Mouse (Mus musculus): ENCODE measurements around the gene Vipr1. TPM values are rescaled to one million over a fixed set of nuclear protein-coding genes. Genes with fewer than 3 reads are reported as not detected.

Gene Vipr1
- 17.3 TPM for polyA plus RNA-seq (2017; shearing (Covaris generic))

DNA sequence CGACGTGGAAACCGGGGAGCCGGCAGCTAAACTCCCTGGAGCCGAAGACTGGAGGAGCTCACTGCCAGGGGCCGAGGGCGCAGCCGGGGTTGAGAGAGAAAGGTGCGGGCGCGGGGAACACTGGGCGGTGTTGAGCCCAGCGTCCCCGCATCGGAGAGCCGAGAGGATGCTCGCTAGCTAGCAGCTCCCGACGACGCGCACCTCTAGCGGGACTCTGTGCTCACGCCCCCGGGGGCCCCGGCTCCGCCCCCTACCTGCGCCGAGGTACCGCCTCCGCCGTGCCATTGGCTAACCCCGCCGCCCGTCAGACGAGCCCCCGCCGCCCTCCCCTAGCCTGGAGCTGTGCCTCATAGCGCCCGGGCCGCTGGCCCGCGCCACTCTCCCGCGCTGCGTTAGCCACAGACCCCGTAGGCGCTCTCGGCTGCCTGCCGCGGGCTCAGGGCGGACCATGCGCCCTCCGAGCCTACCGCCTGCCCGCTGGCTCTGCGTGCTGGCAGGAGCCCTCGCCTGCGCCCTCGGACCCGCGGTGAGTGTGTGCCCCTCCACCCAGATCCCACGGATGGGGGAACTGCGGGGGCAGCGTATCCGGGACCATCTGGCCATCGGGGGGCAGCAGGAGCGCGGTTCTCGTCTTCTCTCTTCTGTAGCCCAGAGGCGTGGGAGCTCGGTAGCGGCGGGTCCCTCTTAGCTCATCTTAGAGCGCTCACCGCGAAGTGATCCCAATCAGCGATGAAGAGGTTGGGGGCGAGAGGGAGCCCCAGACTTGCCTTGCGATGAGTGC lies at the start of gene Vipr1:
TSS of gene Vipr1 (plus strand) at position 316 of the 781 bp plus-strand sequence.

DNA sequence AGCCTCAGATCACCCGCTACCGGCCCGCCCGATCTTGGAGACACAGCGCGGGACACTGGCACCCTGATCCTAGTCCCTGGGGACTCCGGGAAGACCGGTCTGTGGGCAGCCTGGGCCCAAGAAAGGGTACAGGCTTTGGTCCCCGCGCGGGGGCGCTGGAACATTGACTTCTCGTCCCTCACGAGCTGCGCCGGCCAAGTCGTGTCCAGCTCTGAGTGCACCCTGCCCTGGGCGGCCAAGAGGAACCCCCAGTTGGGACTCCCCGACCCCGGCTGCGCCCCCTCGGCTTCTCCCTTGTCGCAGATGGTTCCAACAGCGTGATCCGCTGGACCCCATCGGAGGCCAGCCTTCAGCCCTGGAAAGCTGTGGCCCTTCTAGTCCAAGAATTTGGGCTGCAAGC lies 515 bp upstream of the Vipr1 start, which contains the start of gene Lyzl4:
TSS of gene Lyzl4 (minus strand) at position 96 of the 400 bp plus-strand sequence.

DNA sequence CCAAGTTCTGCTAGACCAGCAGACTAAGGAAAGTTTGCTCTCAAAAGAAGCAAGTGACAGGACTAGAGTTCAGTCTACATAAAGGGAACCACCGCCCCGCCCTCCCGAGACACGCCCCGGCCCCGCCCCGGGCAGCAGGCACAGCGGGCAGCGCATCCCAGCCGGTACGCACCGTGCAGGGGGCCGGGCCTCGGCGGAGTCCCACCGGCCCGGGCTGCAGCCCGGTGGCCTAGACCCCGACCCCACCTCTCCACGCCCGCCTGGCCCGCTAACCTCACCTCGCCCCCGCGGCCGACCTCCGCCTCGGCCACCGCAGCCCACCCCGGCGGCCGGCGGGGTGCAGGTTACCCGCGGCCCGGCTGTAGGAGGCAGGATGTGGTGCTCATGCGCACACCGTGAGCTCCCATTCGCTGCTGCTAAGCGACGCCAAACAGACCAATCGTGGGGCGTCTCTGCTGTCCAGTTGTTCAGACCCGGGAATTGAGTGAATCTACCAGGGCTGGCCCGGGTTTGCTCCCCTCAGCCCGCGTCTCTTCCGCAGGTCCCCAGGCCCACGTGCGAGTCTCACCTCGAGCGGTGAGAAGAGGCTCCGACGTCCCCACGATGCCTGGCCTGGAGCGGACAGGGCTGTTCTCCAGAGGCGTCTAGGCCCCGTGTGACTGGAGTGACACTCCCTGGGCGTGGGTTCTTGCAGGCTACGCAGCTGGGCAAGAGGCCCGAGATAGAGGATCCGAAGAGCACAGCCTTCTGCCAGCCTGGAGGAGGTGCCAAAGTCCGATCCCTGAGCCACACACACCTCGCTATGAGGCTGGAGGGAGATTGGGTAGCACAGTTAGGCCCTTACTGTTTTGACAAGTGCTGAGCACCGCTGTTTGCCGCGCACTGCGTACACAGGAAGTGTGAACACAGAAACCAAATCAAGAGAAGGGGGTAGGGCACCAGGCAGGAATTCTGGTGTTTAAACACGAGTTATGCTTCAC lies 62.4 kb downstream of the Vipr1 start, which contains the start of gene Sec22c:
TSS of gene Sec22c (minus strand) at position 845 of the 980 bp plus-strand sequence.

DNA sequence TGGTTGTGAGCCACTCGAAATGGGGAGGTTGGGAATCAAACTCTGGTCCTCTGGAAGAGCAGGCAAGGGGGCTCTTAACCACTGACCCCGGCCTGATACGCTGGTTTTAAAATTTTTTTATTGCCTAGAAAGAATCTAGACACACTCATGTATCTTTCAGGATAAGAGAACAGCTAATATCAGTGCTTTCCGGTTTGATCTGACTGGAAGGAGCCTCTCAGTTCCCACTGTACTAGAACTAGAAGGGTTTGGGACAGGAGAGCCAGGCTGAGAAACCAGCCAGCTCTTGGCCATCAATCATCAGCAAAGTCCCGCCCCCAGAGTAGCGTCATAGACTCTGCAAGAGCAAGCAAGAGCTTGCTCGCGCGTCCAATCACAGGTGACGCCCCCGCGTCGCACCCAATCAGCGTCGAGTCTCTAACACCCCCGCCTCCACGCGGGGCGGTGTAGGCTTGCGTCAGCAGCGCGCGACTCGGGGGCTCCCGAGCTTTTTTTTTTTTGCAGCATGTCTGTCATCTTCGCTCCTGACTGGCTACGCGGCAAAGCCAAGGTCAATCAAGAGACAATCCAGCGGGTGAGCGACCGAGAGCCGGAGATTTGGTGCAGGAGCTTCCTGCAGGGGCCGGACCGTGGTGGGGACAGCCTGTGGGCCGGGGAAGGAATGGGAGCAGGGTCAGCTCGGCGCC lies 67.5 kb downstream of the Vipr1 start, which contains the start of gene Ss18l2:
TSS of gene Ss18l2 (plus strand) at position 432 of the 686 bp plus-strand sequence.

DNA sequence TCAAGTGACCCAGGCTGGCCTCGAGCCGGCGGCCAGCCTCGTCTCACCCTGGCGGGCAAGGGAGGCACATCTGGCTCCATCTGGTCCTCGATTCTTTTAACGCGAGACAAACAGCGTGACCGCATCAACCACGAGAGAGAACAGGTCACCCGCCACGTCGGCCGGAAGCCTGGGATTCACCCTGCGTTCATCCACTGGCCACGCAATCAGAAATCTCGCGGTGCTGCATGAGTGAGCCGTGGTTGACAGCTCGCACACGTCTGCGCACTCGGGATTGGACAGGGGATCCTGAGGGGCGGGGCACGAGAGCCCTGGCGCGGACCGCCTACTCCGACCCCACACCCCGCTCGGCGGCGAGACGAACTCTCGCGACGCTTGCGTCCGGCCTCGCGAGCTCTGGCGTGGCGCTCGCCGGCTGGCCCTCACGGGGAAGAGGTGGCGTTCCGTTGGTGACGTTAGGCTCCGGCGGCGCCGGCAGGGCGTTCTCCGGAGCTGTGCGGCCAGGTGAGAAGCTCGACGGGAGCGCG lies 76.3 kb downstream of the Vipr1 start, which contains the start of gene Nktr:
TSS of gene Nktr (plus strand) at position 378 of the 527 bp plus-strand sequence.

Other genes with a start within 250 kb of the Vipr1 start
- gene Cck, start 147.0 kb upstream of the Vipr1 start, polyA plus RNA-seq (2017; shearing (Covaris generic)), result not detected
- not detected for gene Lyzl4, start 620 bp upstream of the Vipr1 start, polyA plus RNA-seq (2017; shearing (Covaris generic))
- gene Sec22c, start 62.8 kb downstream of the Vipr1 start, polyA plus RNA-seq (2017; shearing (Covaris generic)), result 18.2 TPM
- gene Ss18l2, start 67.6 kb downstream of the Vipr1 start, polyA plus RNA-seq (2017; shearing (Covaris generic)), result 14.7 TPM
- gene Nktr, start 76.5 kb downstream of the Vipr1 start, polyA plus RNA-seq (2017; shearing (Covaris generic)), result 138 TPM
- gene Zfp651, start 116.6 kb downstream of the Vipr1 start, polyA plus RNA-seq (2017; shearing (Covaris generic)), result 0.17 TPM
- not detected for gene Klhl40, start 134.9 kb downstream of the Vipr1 start, polyA plus RNA-seq (2017; shearing (Covaris generic))
- gene Hhatl, start 149.8 kb downstream of the Vipr1 start, polyA plus RNA-seq (2017; shearing (Covaris generic)), result 0.22 TPM
- not detected for gene Ccdc13, start 196.7 kb downstream of the Vipr1 start, polyA plus RNA-seq (2017; shearing (Covaris generic))
- gene Higd1a, start 215.6 kb downstream of the Vipr1 start, polyA plus RNA-seq (2017; shearing (Covaris generic)), result 110 TPM

All from effector memory CD4-positive, alpha-beta T cell, adult 7 months (primary cell).